Mouse (Mus musculus): ENCODE data around the gene Nemp1. TPM values are rescaled to one million over a fixed set of nuclear protein-coding genes. Genes with fewer than 3 reads are reported as not detected.
A peak's percentile ranks its signal among the peaks of the same experiment; 100 is the strongest.

Nemp1 gene
- total and polyA plus RNA-seq, 2 experiments from 2014 or later, result 4.5 to 16.0 TPM

GRCm38 (mm10) chr10:127663590-127663989 lies 3.1 kb upstream of the Nemp1 start:
- WGBS, result 46% methylated on average over 5 of the region's 5 CpGs
- no peak overlapping the region for H3K4me3 ChIP-seq (ENCODE audit: low read depth, low read length)

GRCm38 (mm10) chr10:127664166-127664565 lies 2.5 kb upstream of the Nemp1 start:
- Histone ChIP-seq H3K9me3 (replicated peaks; ENCODE audit: control insufficient read depth, low read length) (no peaks in the 10 kb centered on the region), H3K27me3 (ENCODE audit: control insufficient read depth, insufficient read depth, low read length) (no peaks in the 10 kb centered on the region), H3K4me3 (ENCODE audit: low read depth, low read length) (no peak overlapping the region), H3K27ac (ENCODE audit: low read depth) (no peak overlapping the region), H3K4me2 (ENCODE audit: low read depth, low read length) (0 out of 2 replicates have a peak overlapping the region, but pooled peaks have one; percentile 71), H3K4me1 (ENCODE audit: control insufficient read depth, insufficient read depth) (peaks cover 46% of the 10 kb centered on the region), H3K9ac (replicated peaks; ENCODE audit: low read depth, low read length) (no peak overlapping the region), H3K36me3 (replicated peaks; ENCODE audit: control insufficient read depth, insufficient read depth, low read length) (peaks cover 40% of the 10 kb centered on the region)
- ATAC-seq (ENCODE audit: insufficient read depth, low read depth) (no peak), DNase-seq (ENCODE audit: low spot score) (no peak)
- TF ChIP-seq EP300 (IDR thresholded peaks at IDR 0.05; ENCODE audit: low read depth), result no peak
- 60% methylated on average over 16 of the region's 16 CpGs for WGBS

More at GRCm38 (mm10) chr10:127663590-127663989, 3.1 kb upstream of the Nemp1 start:
- H3K27me3 ChIP-seq (ENCODE audit: control insufficient read depth, insufficient read depth, low read length), result no peaks in the 10 kb centered on the region
- no peak overlapping the region for H3K9ac ChIP-seq (replicated peaks; ENCODE audit: low read depth, low read length)
- peaks cover 40% of the 10 kb centered on the region for H3K4me1 ChIP-seq (ENCODE audit: control insufficient read depth, insufficient read depth)
- H3K27ac ChIP-seq (ENCODE audit: low read depth), result no peak overlapping the region
- peaks cover 40% of the 10 kb centered on the region for H3K36me3 ChIP-seq (replicated peaks; ENCODE audit: control insufficient read depth, insufficient read depth, low read length)
- TF ChIP-seq EP300 (IDR thresholded peaks at IDR 0.05; ENCODE audit: low read depth) (no peak), CTCF (IDR thresholded peaks at IDR 0.05; ENCODE audit: low read depth) (no peak)
- ATAC-seq (ENCODE audit: insufficient read depth, low read depth) (no peak), DNase-seq (ENCODE audit: low spot score) (no peak)
- H3K4me2 ChIP-seq (ENCODE audit: low read depth, low read length), result no peak overlapping the region
- H3K9me3 ChIP-seq (replicated peaks; ENCODE audit: control insufficient read depth, low read length), result no peaks in the 10 kb centered on the region

GRCm38 (mm10) chr10:127664891-127665290 lies 1.8 kb upstream of the Nemp1 start:
- no peaks in the 10 kb centered on the region for H3K27me3 ChIP-seq (ENCODE audit: control insufficient read depth, insufficient read depth, low read length)
- peak overlapping the region; percentile 71 for H3K4me2 ChIP-seq (ENCODE audit: low read depth, low read length)
- H3K9me3 ChIP-seq (replicated peaks; ENCODE audit: control insufficient read depth, low read length), result no peaks in the 10 kb centered on the region
- H3K27ac ChIP-seq (ENCODE audit: low read depth), result no peak overlapping the region
- TF ChIP-seq CTCF (IDR thresholded peaks at IDR 0.05; ENCODE audit: low read depth), result no peak
- TF ChIP-seq EP300 (IDR thresholded peaks at IDR 0.05; ENCODE audit: low read depth), result no peak
- peaks cover 34% of the 10 kb centered on the region for H3K36me3 ChIP-seq (replicated peaks; ENCODE audit: control insufficient read depth, insufficient read depth, low read length)
- H3K4me3 ChIP-seq (ENCODE audit: low read depth, low read length), result peak overlapping the region; percentile 65
- peak overlapping the region; percentile 8; the same call in 1 of the 2 replicates for H3K9ac ChIP-seq (replicated peaks; ENCODE audit: low read depth, low read length)
- DNase-seq (ENCODE audit: low spot score) (no peak), ATAC-seq (ENCODE audit: insufficient read depth, low read depth) (no peak)
- peaks cover 51% of the 10 kb centered on the region for H3K4me1 ChIP-seq (ENCODE audit: control insufficient read depth, insufficient read depth)
- WGBS, result 60% methylated on average over 13 of the region's 13 CpGs

DNA sequence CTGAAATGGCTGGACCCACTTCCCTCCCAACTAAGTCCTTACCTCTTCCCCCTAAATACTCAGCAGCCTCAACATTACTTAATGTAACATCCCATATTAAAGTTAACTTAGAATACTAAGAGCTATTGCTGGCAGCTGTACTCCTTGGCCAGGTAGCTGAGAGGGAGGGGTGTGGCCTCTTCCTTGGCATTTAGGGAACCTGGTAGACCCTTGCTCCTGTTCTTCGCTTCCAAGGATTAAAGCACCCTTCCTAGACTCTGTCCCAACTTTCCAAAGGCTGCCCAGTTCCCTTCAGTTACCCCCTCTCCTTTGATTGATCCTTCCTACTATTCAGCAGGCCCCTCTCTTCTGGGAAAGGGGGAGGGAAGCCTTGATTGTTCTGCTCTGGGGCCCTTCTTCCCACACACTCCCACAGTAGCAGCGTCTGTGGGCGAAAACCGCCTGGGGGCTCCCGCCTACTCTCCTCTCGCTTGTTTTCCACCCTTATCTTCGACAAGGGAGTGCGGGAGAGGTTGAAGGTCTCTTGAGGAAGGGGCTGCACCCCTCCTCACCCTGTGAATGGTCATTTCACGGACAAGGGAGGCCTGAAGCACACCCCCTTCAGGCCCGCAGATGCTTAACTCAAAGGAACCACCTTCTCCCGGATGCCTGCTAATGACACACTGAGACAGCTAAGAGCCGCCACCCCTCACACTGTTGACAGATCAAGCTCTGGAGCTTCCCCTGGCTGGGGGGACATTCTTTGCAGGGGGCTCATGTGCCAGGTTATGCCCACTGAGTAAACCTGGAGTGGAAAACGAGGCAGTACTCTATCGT lies 1.1 kb upstream of the Nemp1 start:
- WGBS, result 12% methylated on average over 14 of the region's 14 CpGs
- peak overlapping the region; percentile 68 for H3K9ac ChIP-seq (replicated peaks; ENCODE audit: low read depth, low read length)
- H3K27me3 ChIP-seq (ENCODE audit: control insufficient read depth, insufficient read depth, low read length), result no peaks in the 10 kb centered on the region
- TF ChIP-seq EP300 (IDR thresholded peaks at IDR 0.05; ENCODE audit: low read depth) (no peak), CTCF (IDR thresholded peaks at IDR 0.05; ENCODE audit: low read depth) (no peak)
- ATAC-seq (ENCODE audit: insufficient read depth, low read depth), result no peak
- H3K36me3 ChIP-seq (replicated peaks; ENCODE audit: control insufficient read depth, insufficient read depth, low read length), result peaks cover 27% of the 10 kb centered on the region
- H3K4me2 ChIP-seq (ENCODE audit: low read depth, low read length), result peak overlapping the region; percentile 71
- H3K4me3 ChIP-seq (ENCODE audit: low read depth, low read length), result peak overlapping the region; percentile 65
- no peaks in the 10 kb centered on the region for H3K9me3 ChIP-seq (replicated peaks; ENCODE audit: control insufficient read depth, low read length)
- H3K27ac ChIP-seq (ENCODE audit: low read depth), result peak overlapping the region; percentile 96
- DNase-seq (ENCODE audit: low spot score), result peak; percentile 34
- peaks cover 51% of the 10 kb centered on the region for H3K4me1 ChIP-seq (ENCODE audit: control insufficient read depth, insufficient read depth)

- Histone ChIP-seq H3K4me2 (ENCODE audit: low read depth, low read length) (peak overlapping the region; percentile 71), H3K9me3 (replicated peaks; ENCODE audit: control insufficient read depth, low read length) (no peaks in the 10 kb centered on the region), H3K27me3 (ENCODE audit: control insufficient read depth, insufficient read depth, low read length) (no peaks in the 10 kb centered on the region), H3K9ac (replicated peaks; ENCODE audit: low read depth, low read length) (peak overlapping the region; percentile 68), H3K4me3 (ENCODE audit: low read depth, low read length) (peak overlapping the region; percentile 65), H3K36me3 (replicated peaks; ENCODE audit: control insufficient read depth, insufficient read depth, low read length) (peaks cover 22% of the 10 kb centered on the region), H3K4me1 (ENCODE audit: control insufficient read depth, insufficient read depth) (peaks cover 40% of the 10 kb centered on the region), H3K27ac (ENCODE audit: low read depth) (peak overlapping the region; percentile 96)
- WGBS, result under 1% methylated on average over 35 of the region's 35 CpGs
- peak; percentile 78 for ATAC-seq (ENCODE audit: insufficient read depth, low read depth)
- peak; percentile 95 for DNase-seq (ENCODE audit: low spot score)
- TF ChIP-seq CTCF (IDR thresholded peaks at IDR 0.05; ENCODE audit: low read depth), result no peak
- no peak for TF ChIP-seq EP300 (IDR thresholded peaks at IDR 0.05; ENCODE audit: low read depth)
Measured at GRCm38 (mm10) chr10:127667269-127668092, 780 bp downstream of the Nemp1 start.
